Mouse (Mus musculus) naive thymus-derived CD4-positive, alpha-beta T cell, adult 5 months (primary cell): Measurements from ENCODE around the gene Tsc22d3. TPM values are rescaled to one million over a fixed set of nuclear protein-coding genes. Genes with fewer than 3 reads are reported as not detected.

ENCODE experiments used
- polyA plus RNA-seq: library from polyadenylated mRNA; unstranded; fragments of 100-300 nt; shearing (Covaris generic); gene quantifications from one replicate; pipeline ENCODE4 v1.2.1, GENCODE M21; 2017

Tsc22d3 gene
- 775 TPM for polyA plus RNA-seq

DNA sequence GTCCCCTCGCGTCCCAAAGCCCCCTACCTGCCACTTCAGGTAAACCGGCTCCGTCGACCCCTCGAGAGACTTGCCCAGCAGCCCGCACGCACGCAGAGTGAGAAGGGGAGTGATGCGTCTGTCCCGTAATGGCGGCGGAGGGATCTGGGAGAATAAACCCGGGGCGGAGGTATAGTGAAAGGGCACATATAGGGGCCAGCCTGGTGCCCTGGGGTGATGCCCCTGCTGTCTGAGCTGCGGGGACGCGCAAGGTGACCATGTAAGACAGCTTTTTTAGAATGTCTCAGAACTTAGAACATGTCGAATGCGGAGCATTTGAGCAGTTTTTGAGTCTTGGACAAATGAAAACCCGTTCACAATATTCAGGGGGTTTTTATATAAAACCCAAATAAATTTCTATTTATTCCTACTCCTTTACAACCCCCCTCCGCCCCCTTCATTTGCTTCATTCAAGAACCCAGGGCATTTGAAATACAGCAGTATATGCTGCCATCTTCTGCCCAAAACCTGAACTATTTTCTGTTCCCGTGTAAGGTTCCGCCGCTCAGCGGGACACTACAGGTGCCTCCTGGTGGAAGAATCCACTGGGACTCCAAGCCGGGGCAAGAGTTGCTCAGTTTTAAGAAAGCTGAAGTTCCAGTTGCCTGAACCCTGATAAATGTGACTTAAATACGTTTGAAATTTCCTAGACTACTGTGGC is at the start of gene Tsc22d3:
Gene Tsc22d3 (minus strand): TSS at position 250 of the 700 bp plus-strand sequence.

Other genes starting within 250 kb of the Tsc22d3 start
- gene Prps1, start 144.0 kb downstream of the Tsc22d3 start, polyA plus RNA-seq: 96.6 TPM
- not detected for gene Mid2, start 63.9 kb upstream of the Tsc22d3 start, polyA plus RNA-seq
- not detected for gene Tex13b, start 212.8 kb upstream of the Tsc22d3 start, polyA plus RNA-seq